Mouse (Mus musculus): Measurements from ENCODE around the gene 5830473C10Rik. TPM values are rescaled to one million over a fixed set of nuclear protein-coding genes. Genes with fewer than 3 reads are reported as not detected.
A peak's percentile ranks its signal among the peaks of the same experiment; 100 is the strongest.

Gene 5830473C10Rik
- polyA plus RNA-seq, 1 experiment from 2014 or later, result 0.28 TPM

- peak overlapping the region; percentile 66; the same call in 1 of the 2 replicates for H3K27ac ChIP-seq
- ATAC-seq (ENCODE audit: low read depth), result peak; percentile 83
Measured at GRCm38 (mm10) chr5:90568338-90568737, 7.4 kb downstream of the 5830473C10Rik start.

GRCm38 (mm10) chr5:90571216-90571615 lies 10.3 kb downstream of the 5830473C10Rik start:
- no peak overlapping the region for H3K9ac ChIP-seq
- no peak overlapping the region for H3K4me2 ChIP-seq
- H3K27ac ChIP-seq, result no peak overlapping the region
- H3K36me3 ChIP-seq, result no peaks in the 10 kb centered on the region
- ATAC-seq (ENCODE audit: low read depth) (no peak), DNase-seq (no peak)
- peaks cover 4% of the 10 kb centered on the region; the same call in 1 of the 2 replicates for H3K4me1 ChIP-seq (replicated peaks)
- no peak overlapping the region for H3K4me3 ChIP-seq (replicated peaks)
- H3K27me3 ChIP-seq, result no peaks in the 10 kb centered on the region
- WGBS (ENCODE audit: insufficient replicate concordance), result 54% methylated on average over 3 of the region's 3 CpGs
- H3K9me3 ChIP-seq (replicated peaks), result no peaks in the 10 kb centered on the region

More at GRCm38 (mm10) chr5:90568338-90568737, 7.4 kb downstream of the 5830473C10Rik start:
- no peaks in the 10 kb centered on the region for H3K27me3 ChIP-seq
- no peak overlapping the region for H3K9ac ChIP-seq
- peaks cover 4% of the 10 kb centered on the region; the same call in 1 of the 2 replicates for H3K4me1 ChIP-seq (replicated peaks)
- H3K9me3 ChIP-seq (replicated peaks), result no peaks in the 10 kb centered on the region
- no peak for DNase-seq
- H3K36me3 ChIP-seq, result no peaks in the 10 kb centered on the region
- no peak overlapping the region for H3K4me2 ChIP-seq
- no peak overlapping the region for H3K4me3 ChIP-seq (replicated peaks)

- Histone ChIP-seq H3K9ac (no peak overlapping the region), H3K9me3 (replicated peaks) (no peaks in the 10 kb centered on the region), H3K4me2 (no peak overlapping the region), H3K4me3 (replicated peaks) (no peak overlapping the region), H3K27ac (no peak overlapping the region), H3K4me1 (replicated peaks) (no peaks in the 10 kb centered on the region; the same call in 1 of the 2 replicates), H3K36me3 (no peaks in the 10 kb centered on the region), H3K27me3 (no peaks in the 10 kb centered on the region)
- ATAC-seq (ENCODE audit: low read depth), result no peak
- 64% methylated on average over 9 of the region's 9 CpGs for WGBS (ENCODE audit: insufficient replicate concordance)
- DNase-seq, result no peak
Measured at GRCm38 (mm10) chr5:90577751-90578150, 16.8 kb downstream of the 5830473C10Rik start.

- H3K9me3 ChIP-seq (replicated peaks), result no peaks in the 10 kb centered on the region
- no peaks in the 10 kb centered on the region; the same call in 1 of the 2 replicates for H3K4me1 ChIP-seq (replicated peaks)
- no peak overlapping the region for H3K27ac ChIP-seq
- H3K4me3 ChIP-seq (replicated peaks), result no peak overlapping the region
- DNase-seq (no peak), ATAC-seq (ENCODE audit: low read depth) (no peak)
- no peaks in the 10 kb centered on the region for H3K27me3 ChIP-seq
- no peaks in the 10 kb centered on the region for H3K36me3 ChIP-seq
- 65% methylated on average over 9 of the region's 9 CpGs for WGBS (ENCODE audit: insufficient replicate concordance)
- no peak overlapping the region for H3K9ac ChIP-seq
- H3K4me2 ChIP-seq, result no peak overlapping the region
Measured at GRCm38 (mm10) chr5:90579556-90579955, 18.6 kb downstream of the 5830473C10Rik start.

GRCm38 (mm10) chr5:90582179-90582578 lies 21.3 kb downstream of the 5830473C10Rik start:
- Histone ChIP-seq H3K36me3 (no peaks in the 10 kb centered on the region), H3K4me2 (no peak overlapping the region), H3K4me3 (replicated peaks) (no peak overlapping the region), H3K9me3 (replicated peaks) (no peaks in the 10 kb centered on the region), H3K9ac (no peak overlapping the region), H3K4me1 (replicated peaks) (no peaks in the 10 kb centered on the region; the same call in 1 of the 2 replicates), H3K27ac (no peak overlapping the region), H3K27me3 (no peaks in the 10 kb centered on the region)
- WGBS (ENCODE audit: insufficient replicate concordance), result 61% methylated on average over 6 of the region's 6 CpGs
- peak; percentile 39; the same call in 1 of the 2 replicates for ATAC-seq (ENCODE audit: low read depth)
- no peak for DNase-seq

GRCm38 (mm10) chr5:90584799-90585198 lies 23.9 kb downstream of the 5830473C10Rik start:
- H3K4me2 ChIP-seq, result no peak overlapping the region
- H3K4me3 ChIP-seq (replicated peaks), result no peak overlapping the region
- WGBS (ENCODE audit: insufficient replicate concordance), result 65% methylated on average over 7 of the region's 7 CpGs
- H3K4me1 ChIP-seq (replicated peaks), result peaks cover 3% of the 10 kb centered on the region; the same call in 1 of the 2 replicates
- no peaks in the 10 kb centered on the region for H3K36me3 ChIP-seq
- H3K27ac ChIP-seq, result no peak overlapping the region
- H3K9me3 ChIP-seq (replicated peaks), result no peaks in the 10 kb centered on the region
- ATAC-seq (ENCODE audit: low read depth) (no peak), DNase-seq (no peak)
- no peaks in the 10 kb centered on the region for H3K27me3 ChIP-seq
- H3K9ac ChIP-seq, result no peak overlapping the region

- no peak overlapping the region for H3K27ac ChIP-seq
- H3K27me3 ChIP-seq, result no peaks in the 10 kb centered on the region
- H3K4me1 ChIP-seq (replicated peaks), result peaks cover 3% of the 10 kb centered on the region; the same call in 1 of the 2 replicates
- WGBS (ENCODE audit: insufficient replicate concordance), result 61% methylated on average over 5 of the region's 5 CpGs
- no peaks in the 10 kb centered on the region for H3K36me3 ChIP-seq
- ATAC-seq (ENCODE audit: low read depth) (no peak), DNase-seq (no peak)
- H3K9ac ChIP-seq, result no peak overlapping the region
- H3K9me3 ChIP-seq (replicated peaks), result no peaks in the 10 kb centered on the region
- no peak overlapping the region for H3K4me3 ChIP-seq (replicated peaks)
- no peak overlapping the region for H3K4me2 ChIP-seq
Measured at GRCm38 (mm10) chr5:90586511-90586910, 25.6 kb downstream of the 5830473C10Rik start.

- no peak overlapping the region for H3K4me3 ChIP-seq (replicated peaks)
- ATAC-seq (ENCODE audit: low read depth), result no peak
- H3K4me1 ChIP-seq (replicated peaks), result peaks cover 3% of the 10 kb centered on the region; the same call in 1 of the 2 replicates
- no peak overlapping the region for H3K9ac ChIP-seq
- H3K9me3 ChIP-seq (replicated peaks), result no peaks in the 10 kb centered on the region
- H3K27ac ChIP-seq, result no peak overlapping the region
- H3K4me2 ChIP-seq, result no peak overlapping the region
- WGBS (ENCODE audit: insufficient replicate concordance), result 67% methylated on average over 5 of the region's 5 CpGs
- H3K27me3 ChIP-seq, result no peaks in the 10 kb centered on the region
- H3K36me3 ChIP-seq, result no peaks in the 10 kb centered on the region
- no peak for DNase-seq
Measured at GRCm38 (mm10) chr5:90588104-90588503, 27.2 kb downstream of the 5830473C10Rik start.

GRCm38 (mm10) chr5:90588708-90589595 lies 28.0 kb downstream of the 5830473C10Rik start:
- H3K4me1 ChIP-seq (replicated peaks), result peaks cover 3% of the 10 kb centered on the region; the same call in 1 of the 2 replicates
- DNase-seq (peak; percentile 27), ATAC-seq (ENCODE audit: low read depth) (no peak)
- no peaks in the 10 kb centered on the region for H3K27me3 ChIP-seq
- H3K4me3 ChIP-seq (replicated peaks), result peak overlapping the region; percentile 39
- peak overlapping the region; percentile 62 for H3K4me2 ChIP-seq
- H3K27ac ChIP-seq, result no peak overlapping the region
- no peaks in the 10 kb centered on the region for H3K9me3 ChIP-seq (replicated peaks)
- whole genome bisulfite sequencing (ENCODE audit: insufficient replicate concordance), result 22% methylated on average over 25 of the region's 25 CpGs
- no peak overlapping the region for H3K9ac ChIP-seq
- H3K36me3 ChIP-seq, result no peaks in the 10 kb centered on the region

GRCm38 (mm10) chr5:90590676-90591075 lies 29.8 kb downstream of the 5830473C10Rik start:
- H3K27me3 ChIP-seq, result no peaks in the 10 kb centered on the region
- no peak for ATAC-seq (ENCODE audit: low read depth)
- 76% methylated on average over 10 of the region's 10 CpGs for WGBS (ENCODE audit: insufficient replicate concordance)
- H3K4me1 ChIP-seq (replicated peaks), result peaks cover 9% of the 10 kb centered on the region
- H3K4me3 ChIP-seq (replicated peaks), result no peak overlapping the region
- H3K9me3 ChIP-seq (replicated peaks), result no peaks in the 10 kb centered on the region
- no peaks in the 10 kb centered on the region for H3K36me3 ChIP-seq
- DNase-seq, result no peak
- H3K4me2 ChIP-seq, result no peak overlapping the region
- H3K27ac ChIP-seq, result no peak overlapping the region
- no peak overlapping the region for H3K9ac ChIP-seq

- DNase-seq, result no peak
- ATAC-seq (ENCODE audit: low read depth), result no peak
- Histone ChIP-seq H3K27ac (no peak overlapping the region), H3K36me3 (no peaks in the 10 kb centered on the region), H3K4me3 (replicated peaks) (no peak overlapping the region), H3K9ac (no peak overlapping the region), H3K4me1 (replicated peaks) (peaks cover 9% of the 10 kb centered on the region), H3K4me2 (no peak overlapping the region), H3K27me3 (no peaks in the 10 kb centered on the region), H3K9me3 (replicated peaks) (no peaks in the 10 kb centered on the region)
- 68% methylated on average over 6 of the region's 6 CpGs for WGBS (ENCODE audit: insufficient replicate concordance)
Measured at GRCm38 (mm10) chr5:90591936-90592335, 31.0 kb downstream of the 5830473C10Rik start.
